ENCODE assay signal across 10 mouse cellular contexts in genomic region chr11:70608381-70609066, GRCm38 (mm10). TPM values are rescaled to one million over a fixed set of nuclear protein-coding genes. Genes with fewer than 3 reads are reported as not detected.
DNase-seq lines count a peak whose midpoint lies in the region; ATAC-seq lines count a peak whose summit lies in the region.
"Had no signal": no experiment of that assay in that cellular context is flagged by ENCODE, and none has a peak within 500 bp of the region (broad histone marks: within the 10 kb centered on the region; RNA-seq: fewer than 3 reads in every experiment).

No protein-coding gene starts in this region.

- no peaks in the 10 kb centered on the region for H3K27me3 ChIP-seq in liver, embryonic 12.5 days (replicated peaks)
- H3K27me3 ChIP-seq: embryonic facial prominence, embryonic 12.5 days; lung, embryonic 15.5 days had no signal

- H3K4me1 ChIP-seq in liver, embryonic 12.5 days = 0 out of 2 replicates have a peak, but pooled peaks cover 12% of the 10 kb centered on the region
- H3K4me1 ChIP-seq: embryonic facial prominence, embryonic 12.5 days; lung, embryonic 15.5 days had no signal

- peak; percentile 58 for DNase-seq in CD4-positive, CD25-positive, alpha-beta regulatory T cell, adult 2 months (ENCODE audit: low read depth, low spot score)
- peak; percentile 31 for DNase-seq in liver
- DNase-seq in kidney, postnatal 36 days = peak; percentile 79 to 82
- peak; percentile 65 for DNase-seq in testis, postnatal 14 days (ENCODE audit: low spot score)
- DNase-seq in urinary bladder, adult 18-20 months (ENCODE audit: low spot score in 2 of 2) = no peak
- no peak for DNase-seq in urinary bladder, postnatal 10 days (ENCODE audit: low spot score)

- peaks cover 99% of the 10 kb centered on the region for H3K36me3 ChIP-seq in liver, embryonic 12.5 days

- H3K4me3 ChIP-seq in liver, embryonic 12.5 days = no peak overlapping the region
- H3K4me3 ChIP-seq: embryonic facial prominence, embryonic 12.5 days; lung, embryonic 15.5 days had no signal

- 88% methylated on average over 26 of the region's 26 CpGs for WGBS in liver, embryonic 12.5 days (ENCODE audit: insufficient replicate concordance)

- no peak overlapping the region for H3K27ac ChIP-seq in liver, embryonic 12.5 days
- H3K27ac ChIP-seq: embryonic facial prominence, embryonic 12.5 days; lung, embryonic 15.5 days had no signal

- H3K4me2 ChIP-seq in liver, embryonic 12.5 days = no peak overlapping the region
- H3K4me2 ChIP-seq: embryonic facial prominence, embryonic 12.5 days; lung, embryonic 15.5 days had no signal

- no peaks in the 10 kb centered on the region for H3K9me3 ChIP-seq in liver, embryonic 12.5 days (replicated peaks)
- H3K9me3 ChIP-seq: embryonic facial prominence, embryonic 12.5 days; lung, embryonic 15.5 days had no signal

- no peak overlapping the region for H3K9ac ChIP-seq in liver, embryonic 12.5 days
- H3K9ac ChIP-seq: embryonic facial prominence, embryonic 12.5 days; lung, embryonic 15.5 days had no signal

- ATAC-seq in CD4-positive, CD25-positive, alpha-beta regulatory T cell, adult 4 months = no peak
- ATAC-seq in liver, embryonic 12.5 days = no peak

RNA-seq across cellular contexts. Expression of gene 4930544D05Rik, which starts 7.1 kb away (rescaled TPM):
- under 1 TPM in 1 of 2 experiments, not detected in 1; 0.71 TPM for polyA plus RNA-seq in CD4-positive, CD25-positive, alpha-beta regulatory T cell, adult 4 months (2017; shearing (Covaris generic))
- not detected in 2 replicates for polyA plus RNA-seq in liver, embryonic 12.5 days (2016; fragmentation: Nextera tagmentation; extraction: Ambion mirVana)
- polyA plus RNA-seq: embryonic facial prominence, embryonic 12.5 days; lung, embryonic 15.5 days had no signal

RNA-seq across cellular contexts. Expression of gene Chrne, which starts 10.5 kb away (rescaled TPM):
- polyA plus RNA-seq in CD4-positive, CD25-positive, alpha-beta regulatory T cell, adult 4 months (2017; shearing (Covaris generic)) = 1 to 10 TPM; 1.4 to 2.1 TPM
- not detected in 2 replicates for polyA plus RNA-seq in liver, embryonic 12.5 days (2016; fragmentation: Nextera tagmentation; extraction: Ambion mirVana)
- polyA plus RNA-seq: embryonic facial prominence, embryonic 12.5 days; lung, embryonic 15.5 days had no signal

RNA-seq across cellular contexts. Expression of gene Gp1ba, which starts 30.4 kb away (rescaled TPM):
- under 1 TPM; 0.39 to 0.43 TPM for polyA plus RNA-seq in CD4-positive, CD25-positive, alpha-beta regulatory T cell, adult 4 months (2017; shearing (Covaris generic))
- polyA plus RNA-seq in liver, embryonic 12.5 days (2016; fragmentation: Nextera tagmentation; extraction: Ambion mirVana) = 5.5 and 5.6 TPM in 2 replicates

RNA-seq across cellular contexts. Expression of gene Rnf167, which starts 38.5 kb away (rescaled TPM):
- 100 to 1,000 TPM; 389 to 496 TPM for polyA plus RNA-seq in CD4-positive, CD25-positive, alpha-beta regulatory T cell, adult 4 months (2017; shearing (Covaris generic))
- 73.6 and 86.1 TPM in 2 replicates for polyA plus RNA-seq in liver, embryonic 12.5 days (2016; fragmentation: Nextera tagmentation; extraction: Ambion mirVana)

RNA-seq across cellular contexts. Expression of gene Slc25a11, which starts 38.8 kb away (rescaled TPM):
- 100 to 1,000 TPM in 1 of 2 experiments, 10 to 100 TPM in 1; 84.0 to 102 TPM for polyA plus RNA-seq in CD4-positive, CD25-positive, alpha-beta regulatory T cell, adult 4 months (2017; shearing (Covaris generic))
- polyA plus RNA-seq in liver, embryonic 12.5 days (2016; fragmentation: Nextera tagmentation; extraction: Ambion mirVana) = 77.3 and 83.3 TPM in 2 replicates

Comparison
In these comparisons a context has a peak if more than half of its experiments do, and no peak if none do; other contexts are left out.
1. DNase-seq: peak in CD4-positive, CD25-positive, alpha-beta regulatory T cell, adult 2 months (single experiment), liver (single experiment), kidney, postnatal 36 days (2 of 2) and testis, postnatal 14 days (single experiment); none in urinary bladder, adult 18-20 months (0 of 2) and urinary bladder, postnatal 10 days (single experiment).